9 mouse cellular contexts compared by ENCODE assay signal in the genomic region with DNA sequence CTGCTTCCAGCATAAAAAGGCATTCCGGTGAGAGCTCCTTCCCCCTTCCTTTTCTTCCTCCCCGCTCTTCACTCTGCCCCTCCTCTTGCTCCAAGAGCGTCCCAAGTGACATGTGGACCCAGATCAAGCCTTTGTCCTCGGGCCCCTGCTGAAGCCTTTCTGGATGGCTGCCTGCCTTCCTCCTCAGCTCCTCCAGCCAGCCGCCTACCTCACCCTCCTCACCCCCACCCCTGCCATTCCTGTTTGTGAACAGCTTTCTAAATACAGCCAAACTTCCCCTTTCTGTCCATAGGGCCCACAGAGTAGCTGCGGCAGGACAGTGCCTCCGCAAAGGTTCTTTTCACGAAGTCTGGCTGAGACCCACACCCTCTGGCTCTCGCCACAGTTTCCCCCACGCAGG.
A peak's percentile ranks its signal among the peaks of the same experiment; 100 is the strongest.
DNase-seq lines count a peak whose midpoint lies in the region; ATAC-seq and TF ChIP-seq lines count a peak whose summit lies in the region.
"Had no signal": no experiment of that assay in that cellular context is flagged by ENCODE, and none has a peak within 500 bp of the region (broad histone marks: within the 10 kb centered on the region; RNA-seq: fewer than 3 reads in every experiment).

No protein-coding gene starts in this region.

- peak overlapping the region; percentile 34; the same call in 1 of the 2 replicates for H3K9ac ChIP-seq in heart, embryonic 14.5 days (ENCODE audit: low read length)
- no peak overlapping the region; the same call in 1 of the 2 replicates for H3K9ac ChIP-seq in lung, embryonic 14.5 days

- peaks cover 35 to 36% of the 10 kb centered on the region in 2 experiments for H3K4me1 ChIP-seq in heart, embryonic 14.5 days (ENCODE audit: control insufficient read depth in 2 of 2, insufficient read depth in 2 of 2, low read length in 2 of 2)
- peaks cover 25% of the 10 kb centered on the region for H3K4me1 ChIP-seq in lung, embryonic 14.5 days (ENCODE audit: insufficient read depth)

- no peak overlapping the region for H3K4me2 ChIP-seq in heart, embryonic 14.5 days (ENCODE audit: low read length)
- no peak overlapping the region for H3K4me2 ChIP-seq in lung, embryonic 14.5 days

- H3K36me3 ChIP-seq in heart, embryonic 14.5 days (ENCODE audit: control insufficient read depth, insufficient read depth, low read length): no peaks in the 10 kb centered on the region
- H3K36me3 ChIP-seq in lung, embryonic 14.5 days (ENCODE audit: insufficient read depth): no peaks in the 10 kb centered on the region

- H3K27me3 ChIP-seq in heart, embryonic 14.5 days (ENCODE audit: control insufficient read depth, insufficient read depth, low read length): no peaks in the 10 kb centered on the region
- no peaks in the 10 kb centered on the region for H3K27me3 ChIP-seq in lung, embryonic 14.5 days (ENCODE audit: insufficient read depth, low read length)

- 47% methylated on average over 10 of the region's 10 CpGs for WGBS in heart, embryonic 14.5 days
- WGBS in lung, embryonic 14.5 days: 32% methylated on average over 10 of the region's 10 CpGs

- peak; percentile 53 for DNase-seq in kidney, postnatal 14 days
- no peak for DNase-seq in kidney, adult 11 months
- DNase-seq in brain, adult 2 months (ENCODE audit: low read depth, low spot score): peak; percentile 53
- peak; percentile 46 for DNase-seq in lung, embryonic 14.5 days
- DNase-seq in urinary bladder, postnatal 25 days (ENCODE audit: low spot score): no peak
- no peak for DNase-seq in ovary, adult 18-20 months (ENCODE audit: low spot score)
- no peak for DNase-seq in cerebellum, adult 8-10 months

- no peak for ATAC-seq in heart, embryonic 14.5 days (ENCODE audit: insufficient number of reproducible peaks, insufficient read depth, low FRiP score, low read depth)
- no peak for ATAC-seq in lung, embryonic 14.5 days (ENCODE audit: insufficient read depth)

- H3K27ac ChIP-seq in heart, embryonic 14.5 days (replicated peaks in 1 of 2; ENCODE audit: control insufficient read depth in 1 of 2, insufficient read depth in 1 of 2, low read depth in 2 of 2, low read length in 2 of 2): peak overlapping the region in 1 of 2 experiments; percentile 33; a peak in 1 of 4 replicates
- peak overlapping the region; percentile 50; the same call in 1 of the 2 replicates for H3K27ac ChIP-seq in lung, embryonic 14.5 days (ENCODE audit: low read depth)
- H3K27ac ChIP-seq: kidney, postnatal 0 days had no signal

- no peaks in the 10 kb centered on the region for H3K9me3 ChIP-seq in heart, embryonic 14.5 days (ENCODE audit: control insufficient read depth, low read length)
- no peaks in the 10 kb centered on the region for H3K9me3 ChIP-seq in lung, embryonic 14.5 days (ENCODE audit: low read depth, low read length)

- no peak overlapping the region for H3K4me3 ChIP-seq in heart, embryonic 14.5 days (ENCODE audit: control insufficient read depth in 1 of 2, insufficient read depth in 1 of 2, low read depth in 1 of 2, low read length in 2 of 2)
- H3K4me3 ChIP-seq in lung, embryonic 14.5 days (ENCODE audit: low read depth, low read length): no peak overlapping the region

- TF ChIP-seq CTCF in lung, embryonic 14.5 days (IDR thresholded peaks at IDR 0.05; ENCODE audit: low read depth): no peak

Comparison
In these comparisons a context has a peak if more than half of its experiments do, and no peak if none do; other contexts are left out.
1. DNase-seq: peak in kidney, postnatal 14 days (single experiment), brain, adult 2 months (single experiment) and lung, embryonic 14.5 days (single experiment); none in kidney, adult 11 months (single experiment), urinary bladder, postnatal 25 days (single experiment), ovary, adult 18-20 months (single experiment) and cerebellum, adult 8-10 months (single experiment).